Mouse (Mus musculus) forebrain, postnatal 0 days (tissue): ENCODE data around the gene Cacna2d1. TPM values are rescaled to one million over a fixed set of nuclear protein-coding genes. Genes with fewer than 3 reads are reported as not detected.

Experiments used
- ATAC-seq: fragments of 200-750 bp; cut with Nextera tagmentation; 2 replicates; pipeline ENCODE4 v1.8.0; 2017; ENCODE audit warnings: mild to moderate bottlenecking, moderate library complexity
- DNase-seq: peaks from one replicate; pipeline ENCODE4 v3.0.0-alpha.2; 2015
- H3K27ac ChIP-seq: fragments of 300-500 bp; sonication (generic); 2 replicates; pipeline ENCODE4 v1.5.1; 2014; ENCODE audit warnings: low read depth, mild to moderate bottlenecking, antibody characterized with exemption, low read length, moderate library complexity, mixed read lengths
- H3K27me3 ChIP-seq: fragments of 300-500 bp; sonication (generic); 2 replicates; pipeline ENCODE4 v1.6.1; 2014; ENCODE audit warnings: mild to moderate bottlenecking, low read length, mixed read lengths; ENCODE audit not compliant: insufficient read depth
- H3K36me3 ChIP-seq: fragments of 300-500 bp; sonication (generic); 2 replicates; pipeline ENCODE4 v1.6.1; 2014; ENCODE audit warnings: mild to moderate bottlenecking, moderate library complexity; ENCODE audit not compliant: insufficient read depth
- H3K4me1 ChIP-seq: fragments of 300-500 bp; sonication (generic); 2 replicates; pipeline ENCODE4 v1.6.1; 2014; ENCODE audit warnings: antibody characterized with exemption; ENCODE audit not compliant: insufficient read depth
- H3K4me2 ChIP-seq: fragments of 300-500 bp; sonication (generic); 2 replicates; pipeline ENCODE4 v1.6.1; 2014; ENCODE audit warnings: low read depth, mild to moderate bottlenecking, moderate library complexity
- H3K4me3 ChIP-seq: fragments of 300-500 bp; sonication (generic); 2 replicates; pipeline ENCODE4 v1.5.1; 2014; ENCODE audit warnings: low read depth, low read length, mixed read lengths
- H3K9ac ChIP-seq: fragments of 300-500 bp; sonication (generic); 2 replicates; pipeline ENCODE4 v1.6.1; 2014; ENCODE audit warnings: mild to moderate bottlenecking
- H3K9me3 ChIP-seq: fragments of 300-500 bp; sonication (generic); 2 replicates; pipeline ENCODE4 v1.6.1; 2016; ENCODE audit warnings: low read length
- CTCF ChIP-seq: sonication (generic); IDR thresholded peaks from 2 replicates; pipeline ENCODE4 v1.5.1; 2016; ENCODE audit warnings: antibody characterized with exemption, control low read depth, low read depth
- WGBS: fragments of 180-500 bp; shearing (Covaris S2); extraction: QIAGEN DNeasy Blood & Tissue Kit; methylation state at CpG from one replicate; pipeline ENCODE4 v1.1.7; 2014; 5-methylcytosine and 5-hydroxymethylcytosine counted together
- polyA plus RNA-seq: library from polyadenylated mRNA; unstranded; fragments of >200 nt; fragmentation: Nextera tagmentation; extraction: Ambion mirVana; gene quantifications from 2 replicates; pipeline ENCODE4 v1.2.1, GENCODE M21; 2015
- total RNA-seq: library from RNA; depleted of rRNA; stranded (reverse); fragments of >200 nt; gene quantifications from 2 replicates; pipeline ENCODE4 v1.2.3, GENCODE M21; 2014

Cacna2d1 gene
- total and polyA plus RNA-seq, 2 experiments from 2014 or later: 28.5 to 80.4 TPM

DNA sequence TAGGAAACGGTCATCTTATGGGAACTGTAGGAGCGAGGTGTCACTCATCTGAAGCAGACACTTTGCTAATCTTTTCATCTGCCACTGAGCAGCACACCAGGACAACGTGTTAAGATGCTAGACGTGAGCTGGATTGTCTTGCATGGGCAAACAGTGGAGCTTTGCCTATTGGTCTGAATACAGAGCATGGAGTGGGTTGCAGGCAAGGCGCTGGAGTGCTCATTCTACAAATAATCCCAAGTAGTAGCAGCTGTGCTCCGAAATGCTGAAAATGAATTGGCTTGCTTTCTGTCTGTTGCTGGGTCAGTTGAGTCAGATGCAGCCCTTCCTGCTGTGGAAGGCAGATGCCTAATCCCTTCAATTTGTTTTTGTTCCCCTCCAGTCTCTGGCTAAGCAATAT is 330.9 kb downstream of the Cacna2d1 start:
- Histone ChIP-seq H3K9ac (no peak overlapping the region), H3K4me3 (no peak overlapping the region), H3K9me3 (no peaks in the 10 kb centered on the region), H3K4me1 (no peaks in the 10 kb centered on the region), H3K27ac (no peak overlapping the region), H3K4me2 (no peak overlapping the region), H3K27me3 (no peaks in the 10 kb centered on the region), H3K36me3 (no peaks in the 10 kb centered on the region)
- peak; percentile 8 for DNase-seq
- WGBS: 29% methylated on average over 6 of the region's 6 CpGs
- ATAC-seq: peak; percentile 43; the same call in 1 of the 2 replicates
- TF ChIP-seq CTCF: no peak

- Histone ChIP-seq H3K4me3 (no peak overlapping the region), H3K36me3 (no peaks in the 10 kb centered on the region), H3K27ac (no peak overlapping the region), H3K4me1 (no peaks in the 10 kb centered on the region), H3K9ac (no peak overlapping the region), H3K4me2 (no peak overlapping the region), H3K27me3 (no peaks in the 10 kb centered on the region), H3K9me3 (no peaks in the 10 kb centered on the region)
- no peak for DNase-seq
- peak; percentile 66 for ATAC-seq
- TF ChIP-seq CTCF: no peak
- 56% methylated on average over 2 of the region's 2 CpGs for WGBS
These were observed 342.6 kb downstream of the Cacna2d1 start for GRCm38 (mm10) chr5:16277058-16277457.

- no peak for DNase-seq
- no peak overlapping the region for H3K4me3 ChIP-seq
- H3K9ac ChIP-seq: no peak overlapping the region
- no peak for TF ChIP-seq CTCF
- no peak overlapping the region for H3K4me2 ChIP-seq
- H3K27ac ChIP-seq: no peak overlapping the region
- H3K4me1 ChIP-seq: no peaks in the 10 kb centered on the region
- 87% methylated on average over 5 of the region's 5 CpGs for WGBS
- no peaks in the 10 kb centered on the region for H3K27me3 ChIP-seq
- no peaks in the 10 kb centered on the region for H3K36me3 ChIP-seq
- H3K9me3 ChIP-seq: no peaks in the 10 kb centered on the region
- no peak for ATAC-seq
These were observed 346.7 kb downstream of the Cacna2d1 start for GRCm38 (mm10) chr5:16281229-16281628.

DNA sequence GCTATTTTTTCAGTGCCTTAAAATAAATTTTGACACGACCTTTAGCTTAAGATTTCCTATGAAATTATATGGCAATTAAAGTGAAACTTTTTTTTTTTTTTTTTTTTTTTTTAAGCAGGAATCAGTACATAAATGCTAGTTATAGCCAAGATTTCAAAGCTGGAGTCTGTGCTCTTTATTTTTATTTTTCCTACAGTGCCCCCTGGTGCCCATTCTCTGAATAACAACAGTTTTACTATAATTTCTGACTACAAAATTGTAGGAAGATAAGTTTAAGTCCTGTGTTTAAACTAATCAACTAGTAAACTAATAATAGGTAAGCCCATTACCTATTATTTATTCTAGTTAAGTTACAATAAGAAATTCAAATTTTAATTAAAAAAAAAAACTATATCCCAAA is 358.7 kb downstream of the Cacna2d1 start:
- WGBS: 10% methylated on average over 1 of the region's 1 CpGs
- H3K27ac ChIP-seq: no peak overlapping the region
- no peak for ATAC-seq

GRCm38 (mm10) chr5:16293825-16294224 is 359.3 kb downstream of the Cacna2d1 start:
- no peak overlapping the region for H3K4me3 ChIP-seq
- peak overlapping the region; percentile 45; the same call in 1 of the 2 replicates for H3K27ac ChIP-seq
- no peaks in the 10 kb centered on the region for H3K9me3 ChIP-seq
- TF ChIP-seq CTCF: no peak
- ATAC-seq: no peak
- H3K4me1 ChIP-seq: no peaks in the 10 kb centered on the region
- no peak overlapping the region for H3K4me2 ChIP-seq
- H3K27me3 ChIP-seq: no peaks in the 10 kb centered on the region
- no peak overlapping the region for H3K9ac ChIP-seq
- 25% methylated on average over 4 of the region's 4 CpGs for WGBS
- H3K36me3 ChIP-seq: no peaks in the 10 kb centered on the region
- DNase-seq: peak; percentile 15

More for the DNA sequence above, 358.7 kb downstream of the Cacna2d1 start:
- Histone ChIP-seq H3K4me1 (no peaks in the 10 kb centered on the region), H3K9me3 (no peaks in the 10 kb centered on the region), H3K27me3 (no peaks in the 10 kb centered on the region), H3K36me3 (no peaks in the 10 kb centered on the region), H3K9ac (no peak overlapping the region), H3K4me2 (no peak overlapping the region), H3K4me3 (no peak overlapping the region)
- DNase-seq: peak; percentile 82
- TF ChIP-seq CTCF: peak; percentile 62

- Histone ChIP-seq H3K4me3 (no peak overlapping the region), H3K9me3 (no peaks in the 10 kb centered on the region), H3K27me3 (no peaks in the 10 kb centered on the region), H3K27ac (no peak overlapping the region), H3K4me2 (no peak overlapping the region), H3K36me3 (no peaks in the 10 kb centered on the region), H3K4me1 (no peaks in the 10 kb centered on the region), H3K9ac (no peak overlapping the region)
- no peak for DNase-seq
- no peak for ATAC-seq
- 29% methylated on average over 4 of the region's 4 CpGs for WGBS
- TF ChIP-seq CTCF: no peak
These were observed 360.2 kb downstream of the Cacna2d1 start for GRCm38 (mm10) chr5:16294708-16295107.

DNA sequence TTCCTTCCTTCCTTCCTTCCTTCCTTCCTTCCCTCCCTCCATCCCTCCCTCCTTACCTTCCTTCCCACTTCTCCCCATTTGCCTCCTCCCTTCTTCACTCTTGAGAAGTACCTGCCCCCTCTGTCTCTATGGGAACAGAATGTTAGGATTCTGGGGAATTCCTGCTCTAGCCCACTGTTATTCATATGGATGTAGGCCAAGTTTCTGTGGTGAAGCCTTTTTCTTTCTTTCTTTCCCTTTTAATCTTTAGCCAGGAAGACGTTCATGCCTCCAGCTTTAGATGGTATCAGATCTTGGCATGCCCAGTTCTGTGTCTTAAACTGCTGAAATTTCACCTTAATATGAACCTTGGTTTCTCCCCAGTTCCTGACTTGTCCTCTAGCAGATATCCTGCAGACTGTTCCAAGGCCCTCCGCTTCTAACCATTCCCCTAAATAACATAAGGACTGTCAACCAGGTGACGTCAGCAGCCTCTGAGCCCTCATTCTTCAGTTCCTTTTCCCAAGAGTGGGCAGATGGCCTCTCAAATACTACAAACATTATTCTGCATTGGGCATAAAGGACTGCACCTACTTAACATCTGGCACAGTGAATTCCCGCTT is 362.8 kb downstream of the Cacna2d1 start:
- Histone ChIP-seq H3K27me3 (no peaks in the 10 kb centered on the region), H3K9ac (no peak overlapping the region), H3K4me3 (no peak overlapping the region), H3K36me3 (no peaks in the 10 kb centered on the region), H3K9me3 (no peaks in the 10 kb centered on the region), H3K4me1 (no peaks in the 10 kb centered on the region), H3K4me2 (no peak overlapping the region), H3K27ac (no peak overlapping the region)
- no peak for TF ChIP-seq CTCF
- ATAC-seq: no peak
- DNase-seq: no peak
- 53% methylated on average over 4 of the region's 4 CpGs for WGBS
